Mouse (Mus musculus): ENCODE data around the gene Slmap. TPM values are rescaled to one million over a fixed set of nuclear protein-coding genes. Genes with fewer than 3 reads are reported as not detected.

The Slmap gene
- polyA plus RNA-seq, 1 experiment from 2014 or later: 31.4 TPM

DNA sequence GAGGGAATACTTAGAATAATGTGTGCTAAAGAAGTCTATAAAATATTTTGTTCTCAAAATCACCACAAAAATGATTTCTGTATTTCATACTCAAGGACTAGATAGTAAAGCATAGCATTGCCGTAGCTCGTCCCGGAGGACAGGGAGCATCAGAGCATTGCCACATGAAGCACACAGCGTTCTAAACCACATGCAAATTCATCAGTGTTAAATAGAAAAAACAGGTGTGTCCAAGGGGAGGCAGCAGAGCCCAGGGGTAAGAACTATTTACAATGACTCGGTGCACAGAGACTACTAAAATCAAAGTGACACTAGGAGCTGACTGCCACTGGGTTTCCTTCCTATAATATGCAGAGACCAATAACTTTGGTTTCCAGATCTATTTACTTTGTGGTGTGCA lies 57.0 kb downstream of the Slmap start:
- Histone ChIP-seq H3K9me3 (ENCODE audit: low read depth, low read length) (no peaks in the 10 kb centered on the region), H3K4me3 (ENCODE audit: low read depth, low read length) (no peak overlapping the region), H3K4me2 (no peak overlapping the region), H3K4me1 (ENCODE audit: insufficient read depth) (no peaks in the 10 kb centered on the region), H3K27me3 (ENCODE audit: insufficient read depth, low read length) (no peaks in the 10 kb centered on the region), H3K36me3 (ENCODE audit: insufficient read depth) (no peaks in the 10 kb centered on the region), H3K27ac (ENCODE audit: low read depth) (no peak overlapping the region), H3K9ac (no peak overlapping the region)
- DNase-seq (no peak), ATAC-seq (ENCODE audit: insufficient read depth) (no peak)
- no peak for TF ChIP-seq CTCF (IDR thresholded peaks at IDR 0.05; ENCODE audit: low read depth)
- 92% methylated on average over 5 of the region's 5 CpGs for WGBS

DNA sequence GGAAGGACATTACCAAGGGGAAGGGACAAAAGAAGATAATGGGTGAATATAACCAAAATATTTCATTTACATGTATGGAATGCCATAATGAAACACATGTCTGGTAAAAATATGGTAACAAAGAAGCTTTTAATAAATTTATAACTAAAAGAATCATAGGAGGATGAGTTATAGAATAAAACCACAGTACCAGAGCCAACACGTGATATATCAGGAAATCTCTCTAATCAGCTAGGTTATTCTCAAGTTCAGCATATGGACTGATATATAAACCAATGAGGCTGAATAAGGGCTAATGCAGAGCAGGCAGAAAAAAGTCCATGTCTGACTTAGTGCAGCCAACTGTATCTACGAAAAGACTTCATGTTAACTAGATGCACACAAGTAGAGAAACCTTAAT lies 58.3 kb downstream of the Slmap start:
- ATAC-seq (ENCODE audit: insufficient read depth) (no peak), DNase-seq (no peak)
- no peak overlapping the region for H3K9ac ChIP-seq
- H3K36me3 ChIP-seq (ENCODE audit: insufficient read depth): no peaks in the 10 kb centered on the region
- no peak overlapping the region for H3K4me3 ChIP-seq (ENCODE audit: low read depth, low read length)
- WGBS: 91% methylated on average over 2 of the region's 2 CpGs
- no peak overlapping the region for H3K27ac ChIP-seq (ENCODE audit: low read depth)
- no peaks in the 10 kb centered on the region for H3K27me3 ChIP-seq (ENCODE audit: insufficient read depth, low read length)
- H3K4me2 ChIP-seq: no peak overlapping the region
- no peaks in the 10 kb centered on the region for H3K9me3 ChIP-seq (ENCODE audit: low read depth, low read length)
- TF ChIP-seq CTCF (IDR thresholded peaks at IDR 0.05; ENCODE audit: low read depth): no peak
- no peaks in the 10 kb centered on the region for H3K4me1 ChIP-seq (ENCODE audit: insufficient read depth)

DNA sequence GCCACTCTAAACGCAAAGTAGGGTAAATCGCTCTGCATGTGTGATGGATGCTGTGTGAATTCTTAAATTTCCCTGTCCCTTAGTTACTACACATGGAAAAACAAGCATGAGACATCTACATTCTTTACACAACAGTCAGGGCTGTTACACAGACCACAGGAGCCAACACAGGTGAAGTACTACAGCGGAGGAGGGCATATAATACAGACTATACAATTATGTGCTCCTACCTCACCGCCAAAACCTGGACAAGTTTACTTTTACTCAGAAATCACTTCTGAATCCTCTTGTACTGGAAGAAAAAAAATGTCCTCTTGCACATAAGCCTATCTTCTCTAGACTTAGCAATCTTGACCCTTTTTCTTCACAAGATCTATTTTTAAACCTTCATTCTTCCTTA lies 66.8 kb downstream of the Slmap start:
- peaks cover 6% of the 10 kb centered on the region; the same call in 1 of the 2 replicates for H3K36me3 ChIP-seq (ENCODE audit: insufficient read depth)
- H3K9ac ChIP-seq: no peak overlapping the region
- DNase-seq: no peak
- no peak overlapping the region for H3K4me3 ChIP-seq (ENCODE audit: low read depth, low read length)
- no peak for TF ChIP-seq CTCF (IDR thresholded peaks at IDR 0.05; ENCODE audit: low read depth)
- H3K4me1 ChIP-seq (ENCODE audit: insufficient read depth): no peaks in the 10 kb centered on the region
- no peaks in the 10 kb centered on the region for H3K9me3 ChIP-seq (ENCODE audit: low read depth, low read length)
- H3K27me3 ChIP-seq (ENCODE audit: insufficient read depth, low read length): no peaks in the 10 kb centered on the region
- no peak overlapping the region for H3K4me2 ChIP-seq
- 80% methylated on average over 4 of the region's 4 CpGs for whole genome bisulfite sequencing
- no peak for ATAC-seq (ENCODE audit: insufficient read depth)
- no peak overlapping the region for H3K27ac ChIP-seq (ENCODE audit: low read depth)

DNA sequence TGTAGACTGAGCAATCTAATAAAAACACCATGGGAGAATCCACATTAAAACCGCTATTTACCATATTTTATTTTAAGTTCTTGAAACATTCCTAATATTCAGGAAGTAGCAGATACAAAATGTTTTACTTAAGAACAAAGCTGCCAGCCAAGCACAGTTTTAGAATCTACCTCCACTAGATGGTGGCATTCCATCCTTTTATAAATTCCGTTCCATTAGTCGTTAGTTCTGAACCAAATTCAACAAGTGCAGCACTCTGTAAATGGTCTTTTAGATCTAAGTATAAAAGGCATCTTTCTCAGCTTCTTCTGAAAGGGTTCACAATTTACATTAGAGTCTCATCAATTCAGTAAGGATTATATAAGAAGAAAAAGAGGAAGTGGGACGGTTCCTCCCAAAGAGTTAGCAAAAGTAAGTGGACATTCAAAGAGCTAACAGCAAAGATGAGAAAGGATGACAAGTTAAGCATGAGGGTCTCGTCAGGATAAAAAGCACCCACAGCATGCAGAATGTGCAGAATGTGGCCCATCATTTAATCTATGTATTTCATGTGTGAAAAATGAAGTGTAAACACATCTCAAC lies 68.1 kb downstream of the Slmap start:
- no peaks in the 10 kb centered on the region for H3K4me1 ChIP-seq (ENCODE audit: insufficient read depth)
- no peak overlapping the region for H3K9ac ChIP-seq
- TF ChIP-seq CTCF (IDR thresholded peaks at IDR 0.05; ENCODE audit: low read depth): no peak
- no peak overlapping the region for H3K4me2 ChIP-seq
- H3K9me3 ChIP-seq (ENCODE audit: low read depth, low read length): no peaks in the 10 kb centered on the region
- WGBS: 66% methylated on average over 5 of the region's 5 CpGs
- no peaks in the 10 kb centered on the region for H3K27me3 ChIP-seq (ENCODE audit: insufficient read depth, low read length)
- no peak overlapping the region for H3K27ac ChIP-seq (ENCODE audit: low read depth)
- no peak overlapping the region for H3K4me3 ChIP-seq (ENCODE audit: low read depth, low read length)
- DNase-seq (no peak), ATAC-seq (ENCODE audit: insufficient read depth) (no peak)
- H3K36me3 ChIP-seq (ENCODE audit: insufficient read depth): peaks cover 15% of the 10 kb centered on the region

DNA sequence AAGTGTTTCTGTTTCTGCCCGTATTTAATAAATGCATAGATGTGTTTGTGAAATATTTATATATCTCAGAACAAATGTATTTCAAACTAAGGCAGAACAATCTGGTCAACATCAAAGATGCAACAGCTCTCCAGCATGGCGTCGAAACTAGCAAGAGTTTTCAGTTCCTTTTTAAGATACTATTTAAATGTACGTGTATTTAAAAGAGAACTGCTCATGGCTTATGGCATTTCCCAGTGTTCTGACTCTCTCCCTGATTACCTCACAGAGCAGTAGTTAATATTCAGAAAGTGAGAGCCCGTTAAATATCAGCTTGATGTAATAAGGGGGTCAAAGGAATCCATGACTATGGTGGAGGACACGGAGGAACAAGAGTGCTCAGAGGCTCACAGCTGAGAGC lies 68.8 kb downstream of the Slmap start:
- H3K27me3 ChIP-seq (ENCODE audit: insufficient read depth, low read length): no peaks in the 10 kb centered on the region
- no peaks in the 10 kb centered on the region for H3K4me1 ChIP-seq (ENCODE audit: insufficient read depth)
- H3K4me2 ChIP-seq: no peak overlapping the region
- no peaks in the 10 kb centered on the region for H3K9me3 ChIP-seq (ENCODE audit: low read depth, low read length)
- no peak overlapping the region for H3K4me3 ChIP-seq (ENCODE audit: low read depth, low read length)
- no peak overlapping the region for H3K27ac ChIP-seq (ENCODE audit: low read depth)
- H3K36me3 ChIP-seq (ENCODE audit: insufficient read depth): peaks cover 23% of the 10 kb centered on the region
- no peak for DNase-seq
- no peak for TF ChIP-seq CTCF (IDR thresholded peaks at IDR 0.05; ENCODE audit: low read depth)
- no peak for ATAC-seq (ENCODE audit: insufficient read depth)
- no peak overlapping the region for H3K9ac ChIP-seq
- WGBS: 88% methylated on average over 6 of the region's 6 CpGs

DNA sequence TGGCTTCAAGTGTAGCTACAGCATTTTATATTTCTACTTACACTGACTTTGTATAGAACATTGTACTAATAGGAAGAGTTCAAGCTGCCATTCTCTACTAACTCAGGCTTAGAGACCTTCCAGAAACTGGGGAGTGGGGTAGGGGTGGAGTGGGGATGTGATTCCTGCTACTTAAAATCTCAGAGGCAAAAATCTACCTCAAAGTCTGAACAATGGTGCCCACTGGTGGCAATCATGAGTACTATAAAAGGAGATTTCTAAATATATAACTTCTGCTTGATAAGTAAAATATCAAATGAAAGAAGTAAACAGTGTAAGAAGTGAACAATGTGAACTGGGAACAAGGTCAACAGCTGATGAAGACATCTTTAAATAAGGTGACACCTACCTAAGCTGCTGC lies 75.2 kb downstream of the Slmap start:
- no peak overlapping the region for H3K4me3 ChIP-seq (ENCODE audit: low read depth, low read length)
- DNase-seq: peak; percentile 47
- H3K9me3 ChIP-seq (ENCODE audit: low read depth, low read length): no peaks in the 10 kb centered on the region
- TF ChIP-seq CTCF (IDR thresholded peaks at IDR 0.05; ENCODE audit: low read depth): peak; percentile 50
- H3K4me2 ChIP-seq: no peak overlapping the region
- ATAC-seq (ENCODE audit: insufficient read depth): no peak
- H3K36me3 ChIP-seq (ENCODE audit: insufficient read depth): peaks cover 39% of the 10 kb centered on the region
- no peaks in the 10 kb centered on the region for H3K27me3 ChIP-seq (ENCODE audit: insufficient read depth, low read length)
- no peak overlapping the region for H3K9ac ChIP-seq
- H3K27ac ChIP-seq (ENCODE audit: low read depth): no peak overlapping the region
- no peaks in the 10 kb centered on the region for H3K4me1 ChIP-seq (ENCODE audit: insufficient read depth)

DNA sequence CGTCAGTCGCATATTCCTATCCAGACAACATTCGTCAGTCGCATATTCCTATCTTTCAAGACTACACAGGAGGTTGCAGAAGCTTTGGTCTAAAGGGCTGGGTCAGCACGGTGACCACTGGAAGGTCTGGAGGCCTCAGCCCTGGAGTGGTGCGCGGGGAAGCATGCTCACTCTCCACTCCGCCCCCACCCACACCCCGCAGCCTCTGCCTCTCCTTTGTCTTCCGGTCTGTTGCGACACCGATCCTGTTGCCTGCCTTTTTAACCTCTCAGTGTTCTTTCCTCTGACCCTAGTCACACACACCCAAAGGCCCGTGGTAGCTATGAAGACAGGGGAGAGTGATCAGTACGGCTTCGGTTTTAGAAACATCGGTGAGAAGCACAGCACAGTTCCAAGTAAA lies 79.9 kb downstream of the Slmap start:
- 0 out of 2 replicates have a peak, but pooled peaks have one; percentile 21 for ATAC-seq (ENCODE audit: insufficient read depth)
- no peak overlapping the region for H3K27ac ChIP-seq (ENCODE audit: low read depth)
- no peak overlapping the region for H3K9ac ChIP-seq
- peaks cover 5% of the 10 kb centered on the region; the same call in 1 of the 2 replicates for H3K4me1 ChIP-seq (ENCODE audit: insufficient read depth)
- peaks cover 14% of the 10 kb centered on the region for H3K36me3 ChIP-seq (ENCODE audit: insufficient read depth)
- no peak overlapping the region for H3K4me2 ChIP-seq
- TF ChIP-seq CTCF (IDR thresholded peaks at IDR 0.05; ENCODE audit: low read depth): no peak
- WGBS: 59% methylated on average over 16 of the region's 16 CpGs
- no peaks in the 10 kb centered on the region for H3K27me3 ChIP-seq (ENCODE audit: insufficient read depth, low read length)
- H3K4me3 ChIP-seq (ENCODE audit: low read depth, low read length): no peak overlapping the region
- DNase-seq: no peak
- H3K9me3 ChIP-seq (ENCODE audit: low read depth, low read length): no peaks in the 10 kb centered on the region
